Mouse (Mus musculus) CH12.LX (cell line): Measurements from ENCODE around the gene H2-M3.
A peak's percentile ranks its signal among the peaks of the same experiment; 100 is the strongest.

ENCODE experiments used
- CHD1 ChIP-seq: IDR thresholded peaks from 2 replicates; pipeline ENCODE4 v1.6.1; 2012; ENCODE audit warnings: low read depth, low read length, improper control_type of control experiment, inconsistent platforms
- CTCF ChIP-seq, 2 experiments: IDR thresholded peaks in 1 of 2; conservative IDR thresholded peaks in 1 of 2; 2 replicates each; pipeline ENCODE4 v1.5.1; 2011 to 2012; ENCODE audit warnings: low read depth in 2 of 2, low read length in 2 of 2, improper control_type of control experiment in 1 of 2, inconsistent platforms in 1 of 2, mild to moderate bottlenecking in 1 of 2, moderate library complexity in 1 of 2
- E2F4 ChIP-seq: IDR thresholded peaks from 2 replicates; pipeline ENCODE4 v1.6.1; 2011; ENCODE audit warnings: low read depth, low read length, improper control_type of control experiment; ENCODE audit not compliant: insufficient replicate concordance
- EP300 ChIP-seq: IDR thresholded peaks from 2 replicates; pipeline ENCODE4 v1.6.1; 2011; ENCODE audit warnings: low read length, improper control_type of control experiment
- JUND ChIP-seq: conservative IDR thresholded peaks from 2 replicates; pipeline ENCODE4 v1.6.1; 2011; ENCODE audit warnings: low read depth, low read length, improper control_type of control experiment
- MAFK ChIP-seq: IDR thresholded peaks from 2 replicates; pipeline ENCODE4 v1.6.1; 2011; ENCODE audit warnings: low read length, improper control_type of control experiment; ENCODE audit not compliant: insufficient replicate concordance
- MYC ChIP-seq: IDR thresholded peaks from 2 replicates; pipeline ENCODE4 v1.6.1; 2011; ENCODE audit warnings: low read depth, mild to moderate bottlenecking, improper control_type of control experiment, low read length
- NRF1 ChIP-seq: IDR thresholded peaks from 2 replicates; pipeline ENCODE4 v1.6.1; 2014; ENCODE audit warnings: low read depth, mild to moderate bottlenecking, inconsistent platforms, low read length, improper control_type of control experiment, moderate library complexity
- TBP ChIP-seq: conservative IDR thresholded peaks from 2 replicates; pipeline ENCODE4 v1.6.1; 2011; ENCODE audit warnings: low read depth, low read length, improper control_type of control experiment
- TCF12 ChIP-seq: IDR thresholded peaks from 2 replicates; pipeline ENCODE4 v1.6.1; 2014; ENCODE audit warnings: low read depth, mild to moderate bottlenecking, inconsistent platforms, low read length, improper control_type of control experiment
- USF1 ChIP-seq: IDR thresholded peaks from 2 replicates; pipeline ENCODE4 v1.6.1; 2014; ENCODE audit warnings: low read depth, mild to moderate bottlenecking, inconsistent platforms, low read length, improper control_type of control experiment
- ZKSCAN1 ChIP-seq: IDR thresholded peaks from 2 replicates; pipeline ENCODE4 v1.6.1; 2012; ENCODE audit warnings: low read depth, inconsistent platforms, low read length, improper control_type of control experiment, borderline replicate concordance

GRCm38 (mm10) chr17:37250544-37250943, 19.5 kb upstream of the H2-M3 start:
- no peak for TF ChIP-seq USF1
- no peak for TF ChIP-seq EP300
- no peak for TF ChIP-seq CHD1
- TF ChIP-seq CTCF (conservative IDR thresholded peaks at IDR 0.05 in 1 of 2, IDR thresholded peaks at IDR 0.05 in 1 of 2; ENCODE audit: low read depth in 2 of 2, low read length in 2 of 2): peak; percentile 65 to 83
- TF ChIP-seq NRF1: no peak
- TF ChIP-seq JUND: no peak
- TF ChIP-seq MYC: no peak
- TF ChIP-seq ZKSCAN1: no peak
- TF ChIP-seq E2F4: no peak
- TF ChIP-seq MAFK: no peak
- TF ChIP-seq TBP: no peak
- TF ChIP-seq TCF12: no peak
